Mouse (Mus musculus): ENCODE measurements around the gene Prdm16. TPM values are rescaled to one million over a fixed set of nuclear protein-coding genes. Genes with fewer than 3 reads are reported as not detected.

The Prdm16 gene
- 1.3 to 2.9 TPM (median 1.3 TPM) in 4 replicates for total RNA-seq (2023; ENCODE audit: inconsistent age)

DNA sequence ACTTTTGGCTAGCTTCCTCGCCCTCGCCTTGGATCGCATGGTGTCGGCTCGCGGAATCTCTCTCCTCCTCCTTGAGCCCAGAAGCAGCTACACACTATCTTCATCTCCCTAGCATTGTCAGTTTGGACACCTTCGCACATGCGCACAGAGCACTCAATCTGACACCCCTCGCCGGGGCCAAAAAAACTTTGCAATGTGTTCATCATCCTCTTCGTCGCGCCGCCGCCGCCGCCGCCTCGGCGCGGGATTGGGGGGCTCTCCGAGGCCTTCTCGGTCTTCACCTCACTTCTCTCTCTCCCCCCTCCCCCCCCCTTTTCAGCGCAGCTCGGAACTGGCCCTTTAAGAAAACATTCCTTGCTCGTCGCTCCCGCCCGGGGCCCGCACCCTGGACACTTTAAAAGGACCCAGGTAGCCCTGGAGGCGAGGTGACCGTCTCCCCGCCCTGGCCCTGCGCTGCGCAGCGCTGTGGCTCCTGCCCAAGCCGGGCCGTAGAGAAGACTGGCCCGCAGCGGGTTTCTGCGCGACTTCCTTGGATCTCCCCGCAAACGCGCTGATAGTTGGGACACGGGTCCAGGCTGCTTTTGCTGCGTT, at the start of gene Prdm16:
Gene Prdm16, minus strand, starts transcription at position 153 of the 591 bp plus-strand sequence.

DNA sequence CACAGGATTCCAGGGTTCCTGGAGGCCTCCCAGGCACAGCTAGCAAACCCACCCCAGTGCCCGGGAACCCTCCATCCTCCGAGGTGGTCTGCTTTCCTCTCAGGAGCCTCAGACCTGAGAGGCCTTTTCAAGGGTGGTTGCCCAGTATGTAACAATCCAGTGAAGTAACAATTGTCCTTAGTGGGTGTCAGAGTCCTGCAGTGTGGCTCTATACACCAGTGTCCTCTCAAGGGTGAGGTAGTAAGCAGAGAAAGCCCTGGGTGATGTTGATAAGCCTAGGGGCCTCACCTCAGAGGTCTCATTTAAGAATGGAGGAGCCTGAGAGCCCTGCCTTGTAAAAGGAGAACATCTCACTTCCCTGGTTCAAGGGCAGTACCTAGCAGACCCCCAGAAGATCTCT, 31.1 kb upstream of the Prdm16 start, which contains the start of gene Actrt2:
Gene Actrt2, minus strand, starts transcription at position 101 of the 400 bp plus-strand sequence.

DNA sequence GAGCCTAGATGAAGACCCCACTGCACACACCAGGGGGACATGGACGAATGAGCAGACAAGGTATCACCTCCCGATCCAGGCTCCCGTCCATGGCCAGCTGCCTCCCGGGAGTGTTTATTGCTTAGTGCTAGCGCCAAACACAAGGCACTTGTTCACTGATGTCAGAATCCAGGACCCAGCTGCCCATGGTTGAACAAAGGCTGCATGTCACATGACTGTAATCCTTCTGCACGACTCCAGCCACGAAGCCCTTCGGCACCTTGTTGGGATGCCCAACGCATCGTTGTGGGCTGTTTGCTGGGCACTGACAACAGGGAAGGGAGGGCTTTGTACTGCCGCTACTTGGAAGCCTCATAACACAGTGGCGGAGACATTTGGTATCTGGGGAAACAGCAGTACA, 300.9 kb downstream of the Prdm16 start, which contains the start of gene B230104I21Rik:
Gene B230104I21Rik, plus strand, starts transcription at position 367 of the 400 bp plus-strand sequence.

DNA sequence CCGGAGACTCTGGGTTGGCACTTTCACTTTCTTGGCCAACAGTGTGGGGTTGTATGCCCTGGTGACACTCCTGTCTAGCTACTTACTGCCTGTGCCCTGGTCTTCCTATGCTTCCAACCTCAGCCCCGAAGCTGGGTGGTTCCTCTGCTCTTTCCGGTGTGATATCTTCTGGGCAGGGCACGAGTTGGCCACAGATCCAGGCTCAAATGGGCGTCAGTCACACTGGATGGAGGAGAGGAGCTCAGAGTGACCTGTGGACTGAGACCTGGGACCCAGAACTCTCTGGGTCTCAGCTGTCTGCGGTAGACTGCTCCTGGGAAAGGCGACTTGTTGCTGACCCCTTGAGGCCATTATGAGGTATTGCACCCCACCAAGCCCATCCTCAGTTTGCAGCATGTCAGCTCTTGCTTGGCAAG, 335.2 kb downstream of the Prdm16 start, which contains the start of gene Arhgef16:
Gene Arhgef16, minus strand, starts transcription at position 211 of the 416 bp plus-strand sequence.

Other genes starting within 250 kb of the Prdm16 start
- gene Actrt2, start 31.0 kb upstream of the Prdm16 start, total RNA-seq (2023; ENCODE audit: inconsistent age): not detected in 4 replicates
- gene Ttc34, start 200.6 kb upstream of the Prdm16 start, total RNA-seq (2023; ENCODE audit: inconsistent age): not detected in 4 replicates
- gene Mmel1, start 232.7 kb upstream of the Prdm16 start, total RNA-seq (2023; ENCODE audit: inconsistent age): not detected in 4 replicates

Data from B cell, adult (primary cell).